Mouse (Mus musculus) embryonic facial prominence, embryonic 15.5 days (tissue): ENCODE results near the gene Tlcd2. TPM values are rescaled to one million over a fixed set of nuclear protein-coding genes. Genes with fewer than 3 reads are reported as not detected.
"Not testable (repeated sequence)": the region's sequence is repeated elsewhere in the genome, so short reads cannot be mapped to it uniquely, and the experiment has no call there.

Experiments used
- ATAC-seq: fragments of 200-750 bp; cut with Nextera tagmentation; 2 replicates; pipeline ENCODE4 v1.8.0; 2017; ENCODE audit warnings: low read depth, moderate TSS enrichment; ENCODE audit not compliant: insufficient number of reproducible peaks, low FRiP score, low TSS enrichment
- H3K27ac ChIP-seq: fragments of 300-500 bp; sonication (generic); replicated peaks from 2 replicates; pipeline ENCODE4 v1.5.1; 2015; ENCODE audit warnings: mild to moderate bottlenecking, inconsistent platforms
- H3K27me3 ChIP-seq: fragments of 300-500 bp; sonication (generic); 2 replicates; pipeline ENCODE4 v1.6.1; 2015; ENCODE audit warnings: inconsistent platforms
- H3K36me3 ChIP-seq: fragments of 300-500 bp; sonication (generic); 2 replicates; pipeline ENCODE4 v1.6.1; 2015; ENCODE audit warnings: mild to moderate bottlenecking, inconsistent platforms
- H3K4me1 ChIP-seq: fragments of 300-500 bp; sonication (generic); 2 replicates; pipeline ENCODE4 v1.6.1; 2015; ENCODE audit warnings: inconsistent platforms
- H3K4me2 ChIP-seq: fragments of 300-500 bp; sonication (generic); replicated peaks from 2 replicates; pipeline ENCODE4 v1.6.1; 2015; ENCODE audit warnings: mild to moderate bottlenecking, inconsistent platforms
- H3K4me3 ChIP-seq: fragments of 300-500 bp; sonication (generic); replicated peaks from 2 replicates; pipeline ENCODE4 v1.5.1; 2015; ENCODE audit warnings: mild to moderate bottlenecking, inconsistent platforms
- H3K9ac ChIP-seq: fragments of 300-500 bp; sonication (generic); 2 replicates; pipeline ENCODE4 v1.6.1; 2015; ENCODE audit warnings: inconsistent platforms
- H3K9me3 ChIP-seq: fragments of 300-500 bp; sonication (generic); replicated peaks from 2 replicates; pipeline ENCODE4 v1.6.1; 2016; ENCODE audit warnings: inconsistent platforms
- WGBS: fragments of 180-500 bp; shearing (Covaris S2); methylation state at CpG from one replicate; pipeline ENCODE4 v1.1.7; 2015; 5-methylcytosine and 5-hydroxymethylcytosine counted together
- polyA plus RNA-seq: library from polyadenylated mRNA; unstranded; fragments of >200 nt; fragmentation: Nextera tagmentation; extraction: Ambion mirVana; gene quantifications from 2 replicates; pipeline ENCODE4 v1.2.1, GENCODE M21; 2015

The Tlcd2 gene
- polyA plus RNA-seq, 1 experiment from 2014 or later, result 38.0 TPM

DNA sequence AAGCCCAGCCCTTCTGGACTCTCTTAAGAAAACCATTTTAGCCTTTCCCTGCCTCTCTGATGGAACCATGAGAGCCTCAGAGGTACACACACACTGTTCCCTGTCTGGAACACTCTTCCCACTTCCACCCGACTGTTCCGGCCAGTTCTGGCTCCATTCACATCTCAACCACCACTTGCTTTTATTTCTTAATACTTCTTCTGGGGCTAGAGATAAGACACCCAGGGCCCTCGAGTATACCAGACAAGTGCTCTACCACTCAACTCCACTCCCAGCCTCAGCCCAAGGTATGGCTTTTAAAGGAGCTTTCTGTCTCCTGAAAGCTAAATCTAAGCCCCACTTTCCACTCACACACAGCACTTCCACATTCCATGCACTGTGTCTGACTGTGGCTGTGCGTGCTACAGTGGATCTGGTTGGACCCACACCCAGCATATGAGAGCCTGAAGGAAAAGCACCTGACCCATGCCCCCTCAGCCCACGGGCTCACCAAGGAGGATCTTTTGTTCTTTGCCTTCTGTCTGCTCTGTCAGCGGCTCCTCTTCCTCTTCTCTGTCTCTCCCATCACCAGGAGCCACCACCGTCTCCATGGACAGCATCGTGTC is 11.1 kb upstream of the Tlcd2 start:
- WGBS, result 87% methylated on average over 8 of the region's 8 CpGs

DNA sequence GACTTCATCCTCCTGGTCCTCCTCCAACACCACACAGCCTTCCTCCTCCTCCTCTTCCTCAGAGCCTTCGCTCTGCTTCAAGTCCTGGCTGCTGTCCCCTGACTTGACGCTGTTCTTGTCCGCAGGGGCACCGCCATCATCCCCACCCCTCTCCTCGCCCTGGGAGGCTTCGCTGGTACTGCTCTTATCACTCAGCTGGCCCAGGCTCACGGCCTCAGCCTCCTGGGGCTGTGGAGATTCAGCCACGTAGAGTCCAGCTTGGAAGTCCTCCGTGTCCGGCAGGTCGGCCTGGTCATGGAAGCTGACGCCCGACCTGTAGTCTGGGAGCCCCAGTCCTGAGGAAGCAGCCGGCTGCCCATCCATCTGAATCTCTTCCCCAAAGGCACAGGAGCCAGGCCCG is 10.6 kb upstream of the Tlcd2 start:
- no peaks in the 10 kb centered on the region for H3K9me3 ChIP-seq
- no peaks in the 10 kb centered on the region for H3K27me3 ChIP-seq
- H3K4me3 ChIP-seq, result no peak overlapping the region
- no peak overlapping the region for H3K9ac ChIP-seq
- 87% methylated on average over 15 of the region's 15 CpGs for WGBS
- no peak for ATAC-seq
- no peak overlapping the region for H3K4me2 ChIP-seq
- no peak overlapping the region for H3K27ac ChIP-seq
- H3K4me1 ChIP-seq, result peaks cover 26% of the 10 kb centered on the region
- peaks cover 37% of the 10 kb centered on the region for H3K36me3 ChIP-seq

More for the DNA sequence above, 11.1 kb upstream of the Tlcd2 start:
- H3K36me3 ChIP-seq, result peaks cover 42% of the 10 kb centered on the region
- no peak for ATAC-seq
- no peak overlapping the region for H3K9ac ChIP-seq
- no peak overlapping the region for H3K27ac ChIP-seq
- peaks cover 26% of the 10 kb centered on the region for H3K4me1 ChIP-seq
- H3K4me3 ChIP-seq, result no peak overlapping the region
- H3K9me3 ChIP-seq, result no peaks in the 10 kb centered on the region
- H3K4me2 ChIP-seq, result no peak overlapping the region
- no peaks in the 10 kb centered on the region for H3K27me3 ChIP-seq

DNA sequence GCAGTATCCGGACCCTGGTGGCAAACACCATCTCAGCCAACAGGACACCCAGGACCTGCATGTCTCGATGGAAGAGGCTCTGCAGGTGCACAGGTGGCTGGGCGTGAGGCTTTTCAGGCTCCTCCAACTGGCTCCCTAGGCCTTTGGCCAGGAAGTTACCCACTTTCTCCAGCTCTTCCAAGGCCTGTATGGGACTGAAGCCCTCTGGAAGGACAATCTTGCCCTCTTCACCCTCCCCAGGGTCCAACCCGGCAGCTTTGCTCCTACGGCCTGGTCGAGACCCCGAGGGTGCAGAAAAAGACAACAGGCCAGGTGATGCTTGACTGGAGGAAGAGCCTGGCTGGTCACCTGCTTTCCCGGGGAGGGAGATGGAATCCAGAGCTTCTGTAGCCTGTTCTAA is 9.4 kb upstream of the Tlcd2 start:
- no peak overlapping the region for H3K4me2 ChIP-seq
- WGBS, result 86% methylated on average over 8 of the region's 8 CpGs
- no peak overlapping the region for H3K27ac ChIP-seq
- H3K9ac ChIP-seq, result no peak overlapping the region
- H3K9me3 ChIP-seq, result no peaks in the 10 kb centered on the region
- no peaks in the 10 kb centered on the region for H3K27me3 ChIP-seq
- H3K4me3 ChIP-seq, result no peak overlapping the region
- H3K36me3 ChIP-seq, result peaks cover 27% of the 10 kb centered on the region
- peaks cover 26% of the 10 kb centered on the region for H3K4me1 ChIP-seq
- no peak for ATAC-seq

DNA sequence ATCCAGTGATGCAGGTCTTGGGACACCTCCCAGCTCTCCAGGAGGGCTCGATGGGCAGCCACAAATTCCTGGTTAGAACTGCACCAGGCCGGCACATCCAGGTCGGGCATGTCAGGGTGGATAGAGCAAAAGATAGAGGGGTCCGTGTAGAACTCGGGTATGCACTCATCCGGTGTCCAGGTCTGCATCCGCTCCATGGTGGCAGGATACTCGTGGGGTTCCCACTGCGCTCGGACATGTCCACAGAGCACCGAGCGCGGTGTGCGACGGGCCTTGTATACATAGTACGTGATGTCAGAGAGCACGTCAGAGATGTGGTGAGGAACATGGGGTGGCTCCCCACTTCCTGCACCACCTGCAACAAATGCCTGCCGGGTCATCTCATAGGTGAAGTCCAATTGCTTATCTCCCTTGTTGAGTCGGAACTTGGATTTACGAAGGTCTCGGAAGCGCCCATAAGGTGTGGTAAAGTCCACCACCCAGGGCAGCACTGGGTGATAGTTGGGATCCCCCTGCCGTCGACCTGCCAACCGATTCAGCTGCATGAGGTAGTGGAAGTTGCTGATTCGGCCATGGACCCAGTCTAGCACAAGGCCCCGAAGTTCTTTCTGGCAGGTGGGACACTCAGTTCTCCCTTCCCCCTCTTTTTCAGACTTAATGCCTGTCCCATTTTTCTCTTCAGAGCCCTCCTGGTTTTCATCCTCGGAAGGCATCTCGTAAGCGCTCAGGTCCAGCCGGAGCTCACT is 8.5 kb upstream of the Tlcd2 start:
- ATAC-seq, result no peak
- Histone ChIP-seq H3K4me1 (peaks cover 26% of the 10 kb centered on the region), H3K9ac (no peak overlapping the region), H3K27ac (no peak overlapping the region), H3K9me3 (no peaks in the 10 kb centered on the region), H3K36me3 (peaks cover 19% of the 10 kb centered on the region), H3K4me3 (0 out of 2 replicates have a peak overlapping the region, but pooled peaks have one; percentile 65), H3K27me3 (no peaks in the 10 kb centered on the region), H3K4me2 (peak overlapping the region; percentile 99)
- 92% methylated on average over 31 of the region's 31 CpGs for WGBS

DNA sequence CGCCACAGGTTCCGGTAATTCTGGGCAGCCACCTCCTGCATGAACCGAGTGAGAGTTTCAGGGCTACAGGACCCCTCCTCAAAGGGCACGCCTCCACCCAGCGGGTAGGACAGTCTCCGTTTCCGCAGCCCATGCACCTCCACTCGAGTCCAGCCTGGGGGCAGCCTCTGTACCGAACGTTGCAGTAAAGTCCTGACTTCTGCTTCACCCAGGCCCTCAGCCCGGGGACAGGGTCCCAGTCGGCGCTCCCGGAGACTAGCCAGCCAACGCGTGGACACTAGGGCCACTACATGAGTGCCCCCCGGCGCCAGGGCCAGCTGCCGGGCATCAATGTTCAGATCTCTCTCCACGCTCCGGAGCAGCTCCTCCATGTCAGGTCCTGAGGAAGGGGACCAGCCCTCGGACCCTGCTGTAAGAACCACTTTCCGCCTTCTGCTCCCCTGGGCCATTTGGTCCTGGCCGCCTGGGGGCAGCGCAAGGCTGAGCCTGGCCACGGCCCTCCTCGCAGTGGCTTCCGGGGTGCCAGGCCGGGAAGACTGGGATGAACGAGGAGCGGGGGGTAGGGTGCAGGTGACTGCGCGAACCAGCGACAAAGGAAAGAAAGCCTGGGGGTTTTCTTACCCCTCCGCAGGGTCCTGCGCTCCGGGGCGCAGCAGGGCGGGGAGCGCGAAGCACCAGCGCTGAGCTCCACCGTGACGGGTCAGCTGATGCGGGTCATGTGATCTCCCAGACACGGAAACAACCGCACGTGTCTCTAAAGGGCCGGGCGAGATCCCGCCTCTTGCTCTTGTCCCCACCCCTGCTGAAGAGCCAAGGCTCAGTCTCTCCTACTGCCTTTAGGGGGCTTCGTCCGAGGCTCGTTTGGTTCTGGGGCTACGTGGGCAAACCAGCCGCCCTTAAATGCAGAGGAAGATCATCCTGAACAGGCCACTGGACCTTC is 7.3 kb upstream of the Tlcd2 start, which contains the start of gene Wdr81:
Gene Wdr81, minus strand, starts transcription at position 727 of the 940 bp plus-strand sequence.
- H3K4me1 ChIP-seq, result peaks cover 29% of the 10 kb centered on the region
- ATAC-seq, result peak; percentile 93
- H3K9me3 ChIP-seq, result no peaks in the 10 kb centered on the region
- peak within 1 kb of the TSS; percentile 61 for H3K9ac ChIP-seq
- H3K4me2 ChIP-seq, result peak within 1 kb of the TSS; percentile 99
- H3K36me3 ChIP-seq, result peaks cover 7% of the 10 kb centered on the region
- 2% methylated on average over 56 of the region's 56 CpGs for WGBS
- peak within 1 kb of the TSS; percentile 78 for H3K27ac ChIP-seq
- H3K27me3 ChIP-seq, result no peaks in the 10 kb centered on the region
- H3K4me3 ChIP-seq, result peak within 1 kb of the TSS; percentile 65

DNA sequence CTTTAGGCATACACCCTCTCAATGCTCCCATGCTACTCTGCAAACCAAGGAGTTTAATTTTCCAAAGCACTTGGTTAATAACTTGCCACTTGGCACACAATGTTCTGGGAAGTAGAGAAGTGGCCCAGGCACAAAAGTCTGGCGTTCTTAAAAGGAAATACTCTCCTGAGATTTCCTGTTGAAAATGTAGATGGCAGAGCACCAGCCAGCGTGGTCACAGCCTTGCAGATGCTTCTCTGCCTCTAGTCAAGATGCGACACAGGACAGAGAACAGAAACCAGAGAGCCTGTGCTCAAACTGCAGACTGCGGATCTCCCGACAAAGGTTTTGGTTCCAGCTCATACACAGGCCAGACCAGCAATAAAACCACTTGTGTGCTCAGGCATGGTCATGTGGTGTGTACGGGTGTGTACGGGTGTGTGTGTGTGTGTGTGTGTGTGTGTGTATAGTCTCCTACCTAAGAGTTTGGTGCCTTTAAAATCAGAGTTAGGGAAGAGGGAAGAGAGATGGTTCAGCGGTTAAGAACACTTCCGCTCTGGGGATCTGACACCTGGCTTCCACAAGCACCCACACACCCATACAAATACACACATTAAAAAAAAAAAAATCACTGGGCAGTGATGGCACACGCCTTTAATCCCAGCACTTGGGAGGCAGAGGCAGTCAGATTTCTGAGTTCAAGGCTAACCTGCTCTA is 6.3 kb upstream of the Tlcd2 start:
- Histone ChIP-seq H3K4me2 (peak overlapping the region; percentile 99), H3K4me3 (peak overlapping the region; percentile 65), H3K27me3 (no peaks in the 10 kb centered on the region), H3K36me3 (0 out of 2 replicates have a peak, but pooled peaks cover 2% of the 10 kb centered on the region), H3K9me3 (no peaks in the 10 kb centered on the region), H3K27ac (peak overlapping the region; percentile 78), H3K9ac (0 out of 2 replicates have a peak overlapping the region, but pooled peaks have one; percentile 15), H3K4me1 (peaks cover 39% of the 10 kb centered on the region)
- no peak for ATAC-seq
- 68% methylated on average over 10 of the region's 10 CpGs for WGBS

DNA sequence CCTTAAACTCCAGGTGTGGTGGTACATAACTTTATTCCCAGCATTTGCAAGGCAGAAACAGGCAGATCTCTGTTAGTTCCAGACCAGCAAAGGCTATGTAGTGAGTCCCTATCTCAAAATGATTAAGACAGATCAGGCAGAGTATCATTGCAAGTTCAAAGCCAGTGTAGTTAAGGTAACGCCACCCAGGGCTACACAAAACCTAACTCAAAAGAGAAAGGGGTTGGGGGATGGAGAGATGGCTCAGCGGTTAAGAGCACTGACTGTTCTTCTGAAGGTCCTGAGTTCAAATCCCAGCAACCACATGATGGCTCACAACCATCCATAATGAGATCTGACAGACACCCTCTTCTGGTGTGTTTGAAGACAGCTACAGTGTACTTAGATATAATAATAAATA is 5.5 kb upstream of the Tlcd2 start:
- H3K27ac ChIP-seq, ATAC-seq, H3K27me3 ChIP-seq, H3K9me3 ChIP-seq, H3K4me3 ChIP-seq, H3K4me2 ChIP-seq, H3K9ac ChIP-seq, H3K36me3 ChIP-seq: not testable (repeated sequence)
- WGBS, result 88% methylated on average over 2 of the region's 2 CpGs
- H3K4me1 ChIP-seq, result peaks cover 41% of the 10 kb centered on the region

DNA sequence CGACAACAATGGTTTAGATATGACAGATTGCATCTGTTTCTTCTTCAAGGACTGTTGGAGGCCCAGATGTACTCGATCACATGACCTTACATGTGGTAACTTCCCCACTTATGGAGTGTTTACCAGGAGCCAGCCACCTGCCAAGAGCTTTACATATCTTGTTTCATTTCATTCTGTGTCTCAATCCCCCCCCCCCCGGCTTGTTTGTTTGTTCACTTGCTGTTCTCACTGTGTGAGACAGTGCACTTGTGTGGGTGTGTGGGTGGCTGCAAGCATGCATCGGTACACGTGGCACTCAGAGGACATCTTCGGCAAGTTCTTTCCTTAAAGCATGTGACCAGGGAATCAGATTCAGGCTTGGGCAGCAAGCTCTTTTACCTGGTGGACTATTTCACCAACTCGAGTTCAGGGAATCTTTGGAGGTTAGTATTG is 5.1 kb upstream of the Tlcd2 start:
- ATAC-seq, result no peak
- H3K9ac ChIP-seq, result no peak overlapping the region
- 77% methylated on average over 7 of the region's 7 CpGs for WGBS
- H3K4me1 ChIP-seq, result peaks cover 41% of the 10 kb centered on the region
- H3K4me2 ChIP-seq, result no peak overlapping the region
- no peak overlapping the region for H3K27ac ChIP-seq
- H3K27me3 ChIP-seq, result no peaks in the 10 kb centered on the region
- no peaks in the 10 kb centered on the region for H3K9me3 ChIP-seq
- H3K36me3 ChIP-seq, result 0 out of 2 replicates have a peak, but pooled peaks cover 2% of the 10 kb centered on the region
- H3K4me3 ChIP-seq, result no peak overlapping the region

DNA sequence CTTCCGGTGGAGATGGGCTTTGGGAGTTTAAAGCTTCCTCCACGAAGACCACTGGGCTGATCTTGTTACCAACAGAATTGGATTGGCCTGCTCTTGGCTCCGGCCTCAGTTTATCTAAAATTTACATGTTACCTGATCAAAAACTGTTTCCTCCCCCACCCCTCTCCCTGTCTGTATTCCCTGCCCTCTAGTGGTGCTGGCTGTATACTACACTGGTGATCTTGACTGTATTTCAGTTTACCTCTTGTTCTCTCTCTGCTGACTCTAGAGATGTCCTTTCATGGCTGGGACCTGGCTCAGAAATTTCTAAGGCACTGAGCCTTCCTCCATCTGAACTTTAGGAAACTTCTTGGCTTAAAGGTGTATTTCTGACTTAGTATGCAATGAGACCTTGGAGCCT is 3.3 kb upstream of the Tlcd2 start:
- peaks cover 48% of the 10 kb centered on the region for H3K4me1 ChIP-seq
- 17% methylated on average over 3 of the region's 3 CpGs for WGBS
- no peak for ATAC-seq
- no peaks in the 10 kb centered on the region for H3K9me3 ChIP-seq
- no peaks in the 10 kb centered on the region for H3K36me3 ChIP-seq
- H3K27ac ChIP-seq, result no peak overlapping the region
- H3K9ac ChIP-seq, result no peak overlapping the region
- no peak overlapping the region for H3K4me2 ChIP-seq
- H3K4me3 ChIP-seq, result no peak overlapping the region
- no peaks in the 10 kb centered on the region for H3K27me3 ChIP-seq

DNA sequence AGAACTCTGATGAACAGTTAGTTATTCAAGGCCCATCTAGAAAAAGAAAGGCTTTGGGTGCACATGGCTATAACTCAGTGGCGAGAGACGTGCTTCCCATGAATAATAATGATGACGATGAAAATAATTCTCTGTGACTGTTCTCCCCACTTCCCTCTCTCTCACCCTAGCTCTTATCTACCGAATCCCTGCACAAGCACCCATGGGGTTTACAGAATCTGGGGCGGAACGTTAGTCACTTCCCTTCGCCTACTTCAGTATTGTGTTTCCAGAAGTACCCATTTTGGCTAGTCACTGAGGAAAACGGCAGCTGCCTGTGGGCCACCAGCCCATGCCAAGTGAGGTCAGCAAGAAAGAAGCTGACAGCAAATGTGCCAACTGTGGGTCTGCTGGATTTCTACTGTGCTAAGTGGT is 2.9 kb upstream of the Tlcd2 start:
- 73% methylated on average over 8 of the region's 8 CpGs for WGBS
- Histone ChIP-seq H3K36me3 (no peaks in the 10 kb centered on the region), H3K4me3 (no peak overlapping the region), H3K9me3 (no peaks in the 10 kb centered on the region), H3K9ac (no peak overlapping the region), H3K27me3 (no peaks in the 10 kb centered on the region), H3K4me2 (no peak overlapping the region), H3K4me1 (peaks cover 49% of the 10 kb centered on the region), H3K27ac (no peak overlapping the region)
- no peak for ATAC-seq
